Mouse (Mus musculus): ENCODE measurements around the gene Nsrp1.

DNA sequence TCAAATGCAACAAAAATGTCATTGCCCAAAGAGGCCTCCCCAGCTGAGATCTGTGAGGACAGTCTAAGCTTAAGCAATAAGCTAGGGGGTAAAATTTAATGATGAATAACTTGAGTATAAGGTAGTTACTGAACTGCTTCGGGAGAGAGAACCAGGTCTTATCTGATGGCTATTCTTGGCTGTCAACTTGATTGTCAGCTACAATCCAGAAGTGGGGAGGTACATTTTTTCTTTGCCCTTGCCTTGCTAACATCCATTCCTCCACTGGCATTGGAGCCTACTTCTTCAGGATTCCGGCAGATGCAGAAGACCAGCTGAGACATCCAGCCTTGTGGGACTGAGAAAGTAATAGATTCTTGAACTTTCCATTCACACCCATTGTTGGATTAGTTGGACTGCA, 8.8 kb upstream of the Nsrp1 start:
- TF ChIP-seq CTCF (IDR thresholded peaks at IDR 0.05; ENCODE audit: borderline replicate concordance, control insufficient read depth, extremely low read depth, insufficient read depth, low read length, poor library complexity) (no peak), POLR2A (IDR thresholded peaks at IDR 0.05; ENCODE audit: control insufficient read depth, extremely low read depth, insufficient read depth, low read length, poor library complexity) (no peak)

Data from thymus, adult 2 months (tissue).